Mouse (Mus musculus) c-Kit-positive CD71-positive TER-119-positive erythroid progenitor cells, embryonic 14.5 days (primary cell): ENCODE measurements around the gene Atp5mpl.

Experiments used
- DNase-seq: peaks from one replicate; pipeline ENCODE4 v3.0.0-alpha.2; 2013; ENCODE audit warnings: low spot score

Gene Atp5mpl

DNA sequence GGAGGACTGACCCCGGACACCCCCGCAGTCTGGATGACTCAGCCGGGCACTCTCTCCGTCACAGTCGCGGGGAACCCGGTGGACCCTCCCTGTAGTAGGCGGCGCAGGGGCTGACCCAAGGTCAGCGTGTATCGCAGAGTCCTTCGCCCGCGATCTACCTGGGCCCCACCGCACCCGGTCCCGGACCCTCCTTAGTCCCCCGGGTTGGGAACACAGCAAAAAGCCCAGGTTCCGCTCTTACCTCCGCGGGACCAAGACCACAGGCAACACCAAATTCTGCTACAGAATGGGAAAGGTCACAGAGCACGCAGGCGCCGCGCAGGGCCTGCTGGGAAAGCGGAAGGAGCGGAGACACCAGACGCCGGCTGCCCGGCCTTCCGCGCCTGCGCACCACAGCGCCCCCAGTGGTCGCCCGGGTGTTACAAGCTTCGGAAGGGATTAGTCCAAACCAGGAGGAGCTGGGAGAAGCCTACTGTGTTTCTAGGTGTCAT, at the start of gene Atp5mpl:
Atp5mpl (minus strand) TSS at position 295 of the 491 bp plus-strand sequence.
- DNase-seq, result peak; percentile 88

GRCm38 (mm10) chr12:112016346-112016745, 49.6 kb upstream of the Atp5mpl start:
- no peak for DNase-seq

GRCm38 (mm10) chr12:112013271-112013801, 46.6 kb upstream of the Atp5mpl start:
- DNase-seq, result no peak

DNA sequence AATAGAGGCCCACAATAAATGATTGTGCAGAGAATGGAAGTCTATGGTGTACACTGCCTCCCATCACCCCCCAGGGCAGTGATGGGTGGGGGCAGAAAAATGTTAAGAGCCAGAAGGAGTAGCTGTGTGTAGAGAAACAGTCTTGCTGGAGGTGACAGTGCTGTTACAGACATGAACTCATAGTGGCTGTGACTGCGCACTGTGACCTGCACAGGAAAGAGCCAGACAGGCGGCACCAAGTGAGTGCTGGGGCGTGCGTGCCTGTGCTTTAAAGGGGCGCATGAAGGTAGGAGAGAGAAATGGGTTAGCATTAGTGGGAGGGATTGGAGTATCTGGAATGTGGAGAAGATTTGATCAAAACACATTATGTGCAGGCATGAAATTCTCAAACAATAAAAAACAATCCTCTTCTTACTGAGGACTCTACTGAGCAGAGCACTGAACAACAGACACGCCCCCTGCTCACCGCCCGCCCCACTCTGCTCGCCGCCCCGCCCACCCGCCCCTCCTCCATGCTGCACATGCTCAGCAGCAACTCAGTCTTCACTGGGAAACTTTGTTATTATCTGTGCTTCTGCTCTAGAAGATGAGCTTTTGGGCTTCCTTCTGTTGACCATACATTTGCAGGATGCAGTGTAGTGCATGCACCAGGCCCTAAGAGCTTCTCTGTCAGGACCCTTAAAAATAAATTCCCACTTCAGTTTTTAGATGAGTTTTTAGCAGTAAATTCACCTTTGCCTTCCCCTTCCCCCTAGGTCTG, 45.9 kb upstream of the Atp5mpl start:
- DNase-seq, result no peak

DNA sequence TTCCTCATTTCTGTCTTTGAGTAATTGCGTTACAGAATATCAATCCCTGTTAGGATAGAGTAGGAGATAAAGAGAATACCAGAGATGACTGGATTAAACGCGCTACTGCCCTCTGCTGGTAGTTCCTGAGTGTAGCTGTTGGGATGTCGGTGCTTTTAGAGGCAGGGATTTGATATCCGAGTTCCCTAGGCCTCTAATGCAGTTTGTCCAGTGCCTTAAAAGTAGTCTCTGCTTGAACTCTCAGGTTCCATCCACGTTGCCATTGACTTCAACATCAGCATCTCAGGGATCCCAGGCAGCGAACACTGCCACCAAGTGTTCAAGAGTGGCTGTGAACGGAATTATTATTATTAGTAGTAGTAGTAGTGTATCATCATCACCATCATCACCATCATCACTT, 34.4 kb upstream of the Atp5mpl start:
- DNase-seq, result peak; percentile 60

DNA sequence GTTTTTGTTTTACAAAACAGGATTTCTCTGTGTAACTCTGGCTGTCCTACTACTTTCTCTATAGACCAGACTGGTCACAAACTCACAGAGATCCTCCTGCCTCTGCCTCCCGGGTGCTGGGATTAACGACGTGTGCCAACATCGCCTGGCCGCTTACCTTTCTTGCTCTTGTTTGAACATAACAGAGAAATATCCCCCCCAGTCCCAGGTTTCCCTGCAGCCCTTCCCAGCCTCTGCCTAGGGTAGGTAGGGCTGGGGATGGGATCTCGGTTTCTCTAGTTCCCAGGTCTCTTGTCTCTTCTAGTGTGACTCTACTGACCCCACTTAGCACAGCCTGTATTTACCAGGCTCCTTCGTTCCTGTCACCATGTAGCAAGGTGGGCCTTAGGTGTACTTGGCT, 33.0 kb upstream of the Atp5mpl start:
- no peak for DNase-seq

DNA sequence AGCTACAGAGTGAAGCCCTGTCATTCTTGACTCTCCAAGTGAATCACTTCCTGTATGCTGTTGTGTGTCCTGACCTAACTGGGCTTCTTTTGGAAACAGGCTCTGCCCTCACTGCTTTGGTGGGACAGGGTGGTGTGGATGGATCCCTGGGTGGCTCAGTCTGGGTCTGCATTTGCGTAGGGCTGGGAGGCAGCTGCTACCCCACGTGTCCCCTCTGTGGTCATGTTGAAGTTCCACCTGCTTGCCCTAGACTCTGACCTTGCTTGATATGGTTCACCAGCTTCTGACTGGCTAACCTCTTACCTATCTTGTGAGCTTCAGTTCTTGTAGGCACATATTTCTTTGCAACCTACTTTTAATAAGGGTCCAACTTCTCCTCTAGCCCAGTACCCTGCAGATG, 28.4 kb upstream of the Atp5mpl start:
- no peak for DNase-seq

- DNase-seq, result no peak
These were observed 25.8 kb upstream of the Atp5mpl start for GRCm38 (mm10) chr12:111992626-111993025.

- DNase-seq, result no peak
These were observed 20.0 kb upstream of the Atp5mpl start for GRCm38 (mm10) chr12:111986756-111987155.

DNA sequence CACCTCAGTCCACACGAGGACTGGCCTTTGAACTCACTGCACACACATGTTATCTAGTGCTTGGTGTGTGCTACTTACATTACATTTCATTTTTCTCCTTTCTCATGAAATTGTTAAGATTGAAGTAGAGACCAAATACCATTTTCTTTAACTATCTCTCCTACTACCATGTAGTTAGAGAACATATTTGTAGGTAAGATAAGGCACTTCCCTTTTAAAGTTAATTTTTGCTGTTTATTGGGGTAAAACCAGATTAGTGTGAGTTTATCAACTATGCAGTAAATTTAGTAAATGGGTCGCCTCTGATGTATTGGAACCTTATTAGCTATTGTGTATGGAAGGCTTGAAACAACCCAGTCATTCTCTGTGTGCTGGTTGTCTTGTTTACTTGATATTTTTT, 16.4 kb upstream of the Atp5mpl start:
- no peak for DNase-seq

GRCm38 (mm10) chr12:111981831-111982230, 15.1 kb upstream of the Atp5mpl start:
- no peak for DNase-seq

- DNase-seq, result no peak
These were observed 14.2 kb upstream of the Atp5mpl start, which contains the start of gene Rd3l for GRCm38 (mm10) chr12:111980887-111981367. TSS of gene Rd3l (minus strand) at chr12:111981317.

GRCm38 (mm10) chr12:111978274-111978673, 11.5 kb upstream of the Atp5mpl start:
- no peak for DNase-seq

GRCm38 (mm10) chr12:111977138-111977537, 10.4 kb upstream of the Atp5mpl start:
- DNase-seq, result no peak

- no peak for DNase-seq
These were observed 7.8 kb upstream of the Atp5mpl start for GRCm38 (mm10) chr12:111974578-111974977.

DNA sequence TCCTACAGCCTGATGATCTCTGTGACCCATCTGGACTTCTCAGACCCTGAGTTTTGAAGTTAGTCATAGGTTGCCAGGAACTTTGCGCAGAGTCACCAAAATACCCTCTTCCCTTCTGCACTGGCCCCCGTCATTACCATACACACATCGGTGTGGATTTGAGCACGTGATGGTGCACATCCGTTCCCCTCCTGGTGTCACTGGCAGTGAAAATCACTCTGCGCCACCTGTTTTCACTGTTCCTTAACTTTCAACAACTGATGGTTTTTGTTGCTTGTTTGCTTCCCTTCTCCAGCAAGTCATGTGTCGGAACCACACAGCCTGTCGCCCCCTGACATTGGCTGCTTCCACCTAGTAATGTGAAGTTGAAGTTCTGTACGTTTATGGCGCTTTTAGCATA, 5.7 kb upstream of the Atp5mpl start:
- DNase-seq, result no peak

- DNase-seq, result no peak
These were observed 4.5 kb upstream of the Atp5mpl start, which contains the start of gene Tdrd9 for GRCm38 (mm10) chr12:111971231-111971686. TSS of gene Tdrd9 (plus strand) at chr12:111971559.

DNA sequence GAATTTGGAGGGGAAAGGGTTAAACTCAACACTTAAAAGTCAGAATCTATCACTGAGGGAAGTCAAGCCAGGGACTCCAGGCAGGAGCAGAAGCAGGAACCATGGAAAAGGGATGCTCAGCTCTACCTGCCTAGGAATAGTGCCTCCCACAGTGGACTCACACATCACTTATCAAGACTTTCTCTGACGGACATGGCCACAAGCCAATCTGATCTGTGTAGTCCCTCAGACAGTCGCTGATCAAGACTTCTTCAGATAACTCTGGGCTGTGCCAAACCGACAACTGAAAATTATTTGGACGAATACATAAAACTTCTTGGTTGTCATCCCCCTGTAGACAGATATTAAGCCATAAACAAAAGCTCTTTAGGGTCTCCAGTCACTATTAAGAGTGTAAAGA, 3.3 kb upstream of the Atp5mpl start:
- no peak for DNase-seq

- no peak for DNase-seq
These were observed 3.4 kb downstream of the Atp5mpl start for GRCm38 (mm10) chr12:111963339-111963738.

- DNase-seq, result peak; percentile 66
These were observed 8.5 kb downstream of the Atp5mpl start for GRCm38 (mm10) chr12:111958101-111958865.

DNA sequence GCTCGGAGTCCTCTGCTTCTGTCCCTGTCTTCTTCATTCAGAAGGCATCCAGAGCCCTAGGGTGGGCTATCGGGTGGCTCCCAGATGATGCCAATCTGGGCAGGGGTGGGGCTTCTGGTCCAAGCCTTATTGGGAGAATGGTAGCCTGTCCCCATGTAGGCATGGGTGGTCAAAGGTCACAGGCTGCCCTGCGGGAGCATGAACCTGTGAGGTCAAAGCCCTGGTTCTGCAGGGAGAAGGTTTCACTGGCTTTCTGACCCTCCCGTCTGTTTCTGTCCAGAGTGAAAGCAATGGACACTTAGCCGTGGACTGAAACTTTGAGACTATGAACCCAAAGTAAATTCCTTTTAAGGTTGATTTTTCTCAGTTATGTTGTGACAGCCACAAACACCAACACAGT, 10.6 kb downstream of the Atp5mpl start:
- no peak for DNase-seq

DNA sequence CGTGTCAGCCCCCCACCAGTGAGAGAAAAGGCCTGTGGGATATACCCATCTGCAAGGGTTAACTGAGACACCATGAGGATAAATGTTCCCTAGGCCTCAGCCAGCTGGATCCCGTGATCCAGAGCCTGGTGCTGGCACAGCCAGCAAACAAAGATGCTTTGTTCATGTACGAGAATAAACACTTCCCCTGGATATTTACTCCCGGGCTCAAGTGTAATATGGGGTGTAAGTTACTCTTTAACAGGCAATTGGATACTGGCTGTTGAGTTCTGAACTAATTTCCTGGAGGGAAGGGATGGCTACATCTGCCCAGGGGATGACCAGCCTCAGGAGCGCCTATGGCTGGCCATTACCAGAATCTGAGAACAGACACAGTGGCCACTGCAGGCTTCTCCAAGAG, 15.1 kb downstream of the Atp5mpl start:
- DNase-seq, result no peak

DNA sequence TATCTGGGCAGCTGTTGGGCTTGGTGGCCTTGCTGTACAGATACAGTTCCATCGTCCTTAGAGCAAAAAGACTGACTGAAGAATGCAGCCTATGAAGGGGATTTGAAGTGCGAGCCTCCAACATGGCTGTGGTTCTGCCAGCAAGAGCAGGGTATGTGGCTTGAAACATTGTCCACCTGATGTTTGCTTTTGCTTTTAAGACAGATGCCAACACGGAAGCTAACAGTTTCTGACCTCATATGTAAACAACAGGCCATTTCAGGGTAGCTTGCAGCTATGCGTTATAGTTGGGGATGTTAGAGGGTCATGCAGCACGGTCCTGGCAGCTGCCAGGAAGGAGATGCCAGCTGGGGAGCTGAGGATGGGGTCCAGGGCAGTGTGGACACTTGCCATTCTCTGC, 16.3 kb downstream of the Atp5mpl start:
- no peak for DNase-seq
